Mouse (Mus musculus) spleen, adult 12 weeks (tissue): ENCODE results near the gene Gm17660.

Experiments
- DNase-seq: peaks from one replicate; pipeline ENCODE4 v3.0.0; 2022; ENCODE audit warnings: low spot score

Gene Gm17660

DNA sequence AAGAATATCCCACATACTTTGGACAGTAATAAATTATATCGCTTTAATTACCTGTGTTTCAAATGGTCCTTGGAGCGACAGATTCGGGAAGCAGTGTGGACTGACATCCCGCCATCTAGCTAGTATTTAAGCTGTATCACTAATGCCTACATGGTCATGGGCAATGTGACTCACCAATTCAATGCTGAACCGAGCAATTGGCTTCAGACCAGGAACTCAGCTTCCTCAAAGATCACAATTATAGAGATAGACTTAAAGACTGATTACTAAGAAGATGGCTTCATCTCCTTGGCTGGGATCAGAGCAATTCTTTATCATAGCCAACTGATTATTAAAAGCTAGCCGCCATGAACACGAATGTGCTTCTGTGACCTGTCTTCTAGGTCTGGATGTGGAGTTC, at the start of gene Gm17660:
Gm17660 (minus strand) TSS at position 101 of the 400 bp plus-strand sequence.
- no peak for DNase-seq

DNA sequence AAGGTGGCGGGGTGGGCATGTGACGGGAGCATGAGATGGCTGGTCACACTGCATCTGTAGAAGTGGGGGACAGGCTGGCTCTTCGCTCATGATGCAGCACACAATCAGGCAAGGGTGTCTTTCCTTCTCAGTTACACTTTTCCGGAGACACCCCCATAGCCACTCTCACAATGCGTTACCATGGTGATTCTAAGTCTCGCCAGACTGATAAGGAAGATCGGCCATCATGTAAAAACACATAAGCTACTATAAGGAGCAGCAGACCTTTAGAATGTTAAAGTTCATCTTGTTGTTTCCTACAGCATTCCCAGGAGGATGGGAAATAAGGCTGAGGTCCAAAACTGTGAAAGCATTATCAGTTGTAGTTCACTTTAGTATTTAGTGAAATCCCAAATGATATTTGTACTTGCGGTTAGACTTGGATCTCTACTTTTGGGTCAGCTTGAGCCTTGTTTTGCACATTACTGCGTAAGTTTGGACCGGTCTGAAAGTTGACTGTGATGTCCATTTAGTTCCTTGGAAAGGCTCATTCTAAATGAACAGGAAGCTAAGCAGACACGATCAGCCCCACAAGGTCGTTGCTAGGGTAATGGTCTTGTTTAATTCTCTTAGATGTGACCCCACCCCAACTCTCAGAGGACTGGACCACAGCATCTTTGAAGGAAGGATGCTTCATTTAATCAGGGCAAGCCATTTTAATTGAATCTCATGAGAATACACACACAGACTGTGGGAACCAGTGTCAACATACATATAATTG, 49.3 kb upstream of the Gm17660 start:
- DNase-seq: no peak

DNA sequence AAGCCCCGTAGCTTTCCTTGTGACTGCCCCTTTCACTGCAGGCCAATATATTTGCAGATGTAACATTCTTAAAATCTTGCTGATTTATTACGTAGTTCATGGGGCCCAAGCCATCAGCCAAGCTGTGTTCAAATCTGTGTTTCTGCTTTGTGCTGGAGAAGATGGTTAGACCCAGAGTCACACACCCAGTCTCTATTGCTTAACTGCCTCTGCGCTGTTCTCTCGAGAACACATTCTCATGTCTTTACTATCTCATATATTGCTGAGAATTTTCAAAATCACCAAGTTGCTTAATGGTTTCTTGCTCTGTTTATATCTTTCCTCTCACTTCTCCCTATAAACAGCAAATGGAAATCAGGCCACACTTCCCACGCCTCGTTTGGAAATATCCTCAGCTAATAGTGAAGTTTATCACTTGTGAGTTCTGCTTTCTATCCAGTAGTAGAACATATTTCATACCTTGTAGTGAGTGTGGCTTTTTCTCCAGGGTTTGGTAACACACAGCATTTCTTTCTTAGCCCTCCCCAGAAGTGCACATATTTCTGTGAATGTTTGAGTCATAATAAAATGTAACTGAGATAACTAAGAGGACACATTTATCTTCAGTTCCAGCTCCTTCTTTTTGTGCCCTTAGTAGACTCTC, 46.7 kb upstream of the Gm17660 start:
- DNase-seq: no peak

DNA sequence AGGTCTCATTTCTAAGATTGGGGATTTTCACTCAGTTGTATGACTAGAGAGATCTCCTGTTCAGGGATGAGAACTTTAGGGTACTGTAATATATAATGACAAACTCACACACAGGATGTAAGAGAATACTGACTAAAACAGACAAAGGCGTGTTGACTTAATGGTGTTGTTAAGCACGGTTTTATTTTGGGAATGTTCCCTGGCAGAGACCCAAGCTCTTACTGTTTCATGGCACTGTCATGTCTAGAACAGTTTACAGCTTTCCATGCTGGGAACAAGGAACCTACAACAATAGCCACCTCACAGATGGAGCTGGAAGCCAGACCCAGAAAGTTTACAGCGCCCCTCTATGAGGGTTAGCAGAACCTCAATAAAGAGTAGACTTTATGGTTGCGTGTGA, 38.5 kb upstream of the Gm17660 start:
- no peak for DNase-seq

DNA sequence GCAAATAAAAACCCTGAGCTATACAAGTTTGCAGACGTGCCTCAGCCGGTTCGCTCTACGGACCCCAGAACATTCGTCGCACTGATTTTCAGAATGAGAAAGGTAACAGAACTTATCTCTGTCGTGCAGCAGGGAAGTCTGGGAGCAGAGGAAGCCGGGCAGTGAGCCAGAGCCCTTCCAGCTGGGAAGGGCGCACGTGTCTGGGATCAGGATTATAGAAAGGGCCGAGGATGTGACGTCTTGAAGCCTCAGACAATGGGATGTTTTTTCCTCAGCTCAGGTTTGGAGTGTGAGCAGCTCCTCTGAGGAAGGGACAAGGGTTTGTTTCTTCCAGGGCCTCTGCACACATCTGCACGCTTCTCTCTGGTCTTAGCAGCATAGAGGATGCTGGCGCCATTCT, 37.7 kb upstream of the Gm17660 start:
- DNase-seq: no peak

DNA sequence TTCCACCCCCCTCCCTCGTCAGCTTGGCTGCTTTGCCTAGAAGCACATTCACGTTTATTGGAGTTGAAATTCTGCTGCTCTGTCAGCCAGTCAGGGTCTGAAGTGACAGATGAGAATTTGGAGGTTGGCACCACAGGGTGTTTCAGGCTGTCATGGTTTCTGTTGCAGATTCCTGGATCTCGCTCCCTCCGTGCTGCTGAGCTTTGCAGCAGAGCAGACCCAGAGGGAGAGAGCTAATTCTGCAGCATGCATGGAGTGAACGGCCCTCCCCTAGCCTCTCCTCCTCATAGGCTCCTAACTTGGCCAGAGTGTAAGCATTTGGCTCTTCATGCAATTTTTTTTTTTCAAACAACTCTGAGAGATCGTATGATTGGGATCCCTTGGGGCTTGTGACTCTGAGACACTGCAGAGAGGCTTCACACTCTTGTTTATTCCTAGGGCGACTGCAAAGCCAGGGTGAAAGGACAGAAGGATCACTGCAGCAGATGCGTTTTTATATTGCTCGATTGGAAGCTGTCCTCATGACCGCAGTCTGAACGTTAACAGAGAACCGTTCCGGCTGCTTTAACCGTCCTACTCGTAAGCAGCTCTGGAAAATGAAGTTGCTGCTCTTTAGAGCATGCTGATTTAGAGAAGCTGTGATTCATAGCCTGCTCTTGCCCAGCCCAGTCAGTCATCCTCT, 36.2 kb upstream of the Gm17660 start, which contains the start of gene Sparcl1:
Sparcl1 (minus strand) TSS at position 243 of the 682 bp plus-strand sequence.
- DNase-seq: no peak

DNA sequence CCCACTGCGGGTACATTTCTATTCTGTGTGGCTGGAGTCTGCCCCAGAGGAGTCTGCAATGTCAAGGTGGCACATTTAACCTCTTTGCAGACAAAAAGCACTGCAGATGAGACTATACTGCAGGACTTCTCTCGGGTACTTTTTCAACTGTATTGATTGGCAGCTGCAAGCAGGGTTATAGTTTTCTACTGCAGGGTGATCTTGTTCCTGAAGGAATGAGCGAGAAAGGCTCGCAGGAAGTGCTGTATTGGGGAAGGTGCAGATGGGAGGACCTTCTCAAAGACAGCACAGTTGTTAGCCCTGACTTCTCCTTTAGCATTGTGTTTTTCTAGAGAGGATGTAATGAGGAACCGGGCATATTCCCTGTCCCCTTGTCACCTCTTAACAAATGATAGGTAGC, 35.1 kb upstream of the Gm17660 start:
- DNase-seq: no peak

DNA sequence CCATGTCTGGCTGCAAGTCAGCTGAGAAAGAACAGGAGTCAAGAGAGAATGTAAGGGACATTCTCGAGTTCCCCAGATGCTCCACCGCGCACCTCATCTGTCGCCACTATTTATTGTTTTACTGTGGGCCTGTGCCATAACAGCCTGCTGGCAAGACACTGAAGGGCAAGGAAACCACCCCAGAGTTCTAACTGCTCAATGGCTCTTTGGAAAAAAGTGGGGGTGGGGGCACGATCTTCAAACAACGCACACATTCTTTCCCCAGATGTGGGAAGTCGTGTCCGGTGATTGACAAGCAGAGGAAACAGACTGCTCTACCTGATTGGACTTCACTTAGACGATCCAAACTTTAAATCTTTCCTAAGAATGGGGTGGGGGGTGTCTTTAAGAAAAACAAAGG, 34.6 kb upstream of the Gm17660 start:
- DNase-seq: no peak

DNA sequence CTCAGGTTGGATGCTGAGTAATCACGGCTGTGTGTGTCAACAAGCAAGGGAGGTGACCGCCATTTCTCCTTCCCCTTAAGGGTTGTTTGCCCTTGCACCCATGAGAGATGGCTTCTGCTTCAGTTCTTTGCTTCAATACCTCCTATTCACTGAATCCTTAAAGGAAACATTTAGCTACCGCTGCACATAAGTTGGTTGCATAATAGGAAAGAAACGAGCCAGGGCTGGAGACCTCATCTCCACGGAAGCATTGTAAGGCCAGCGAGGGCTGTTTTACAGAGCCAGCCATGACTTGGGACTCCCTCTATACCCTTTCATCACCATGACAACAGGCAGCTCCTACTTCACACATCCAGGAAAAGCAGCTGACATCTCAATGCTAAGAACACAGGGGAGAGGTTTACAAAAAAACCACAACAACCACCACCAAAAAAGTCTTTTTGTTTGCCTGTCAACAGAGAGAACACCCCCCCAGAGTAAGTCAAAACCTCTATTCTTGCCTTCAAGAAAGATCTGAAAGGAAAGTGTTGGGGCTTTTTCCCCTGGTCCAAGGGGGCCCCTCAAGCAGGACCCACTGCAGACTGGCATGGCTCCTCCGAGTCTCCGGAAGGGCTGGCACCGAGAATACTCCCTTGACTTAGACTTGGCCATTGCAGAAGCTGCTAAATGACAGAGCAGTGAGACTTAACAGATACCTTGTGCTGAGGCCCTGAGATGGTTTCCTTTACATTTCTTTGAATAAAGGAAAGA, 32.9 kb upstream of the Gm17660 start:
- DNase-seq: no peak

DNA sequence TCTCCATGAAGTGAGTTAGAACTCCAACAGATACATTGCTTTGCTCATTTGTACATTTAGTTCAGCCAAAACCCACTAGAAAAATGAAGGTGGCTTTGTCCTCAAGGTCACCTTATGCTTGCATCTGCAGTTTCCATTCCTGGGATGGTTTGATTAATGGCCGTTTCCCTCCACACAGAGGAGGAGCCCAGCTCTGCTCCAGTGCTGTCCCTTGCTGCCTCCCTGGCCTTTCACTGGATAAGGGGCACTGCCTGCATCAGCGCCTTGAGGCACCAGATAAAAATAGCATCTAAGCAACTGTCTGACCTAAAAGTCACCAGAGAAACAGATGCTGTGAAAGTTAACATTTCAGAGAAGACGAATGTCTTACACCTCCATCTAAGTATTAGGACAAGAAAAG, 32.1 kb upstream of the Gm17660 start:
- DNase-seq: no peak

DNA sequence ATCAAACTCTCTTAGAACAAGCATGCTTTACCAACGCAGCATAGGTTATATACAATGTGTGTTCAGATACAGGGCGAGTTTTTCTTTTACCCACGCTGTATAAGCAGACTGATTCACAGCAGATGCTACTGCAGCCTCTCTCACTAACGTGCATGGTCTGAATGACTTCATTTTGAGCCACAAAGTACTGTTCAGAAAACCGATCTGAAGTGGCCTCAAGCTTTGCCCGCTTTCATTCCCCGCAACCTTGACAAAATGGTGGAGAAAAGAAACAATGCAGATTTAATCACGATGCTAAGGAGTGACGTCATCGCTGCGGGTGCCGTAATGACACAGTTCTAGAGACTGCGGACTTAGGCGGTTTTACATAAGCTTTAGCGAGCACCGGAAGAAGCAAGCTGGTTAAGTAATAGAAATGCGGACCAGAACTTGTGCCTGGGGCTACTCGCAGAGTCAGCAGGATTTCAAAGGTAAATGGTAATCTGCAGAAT, 31.5 kb upstream of the Gm17660 start:
- DNase-seq: no peak

DNA sequence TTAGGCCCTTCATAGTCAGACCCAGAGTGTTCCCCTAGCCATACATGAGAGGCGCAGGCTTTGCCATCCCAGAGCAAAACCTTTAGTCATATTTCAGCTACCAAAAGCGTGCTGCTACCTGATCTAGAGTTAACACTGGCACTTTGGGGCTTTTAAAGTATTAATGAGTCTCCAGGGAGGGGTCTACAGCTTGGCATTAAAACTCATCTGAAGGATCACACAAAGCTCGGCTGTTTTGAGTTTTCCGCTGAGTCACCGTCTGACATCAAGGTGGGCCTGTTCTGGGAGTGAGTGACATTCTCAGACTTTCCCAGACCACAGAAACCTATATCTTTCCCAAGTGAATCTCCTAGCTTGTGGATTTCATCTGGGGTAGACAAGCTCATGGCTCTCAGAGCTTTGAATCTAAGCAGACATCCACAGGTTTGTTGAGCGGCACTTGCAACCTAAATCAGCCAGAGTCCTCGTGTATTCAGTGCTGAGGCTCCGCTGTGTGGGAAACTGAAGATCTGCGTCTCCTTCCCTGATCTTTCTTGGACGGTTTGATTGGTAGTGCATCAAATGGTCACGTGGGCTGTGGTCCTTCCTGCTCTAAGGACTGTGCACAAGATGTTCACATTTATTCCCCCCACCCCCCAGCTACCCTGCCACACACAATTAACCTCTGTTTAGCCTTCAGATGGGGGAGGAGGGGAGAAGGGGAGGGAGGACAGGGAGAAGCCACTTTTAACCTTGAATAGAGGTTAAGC, 30.9 kb upstream of the Gm17660 start:
- DNase-seq: no peak

DNA sequence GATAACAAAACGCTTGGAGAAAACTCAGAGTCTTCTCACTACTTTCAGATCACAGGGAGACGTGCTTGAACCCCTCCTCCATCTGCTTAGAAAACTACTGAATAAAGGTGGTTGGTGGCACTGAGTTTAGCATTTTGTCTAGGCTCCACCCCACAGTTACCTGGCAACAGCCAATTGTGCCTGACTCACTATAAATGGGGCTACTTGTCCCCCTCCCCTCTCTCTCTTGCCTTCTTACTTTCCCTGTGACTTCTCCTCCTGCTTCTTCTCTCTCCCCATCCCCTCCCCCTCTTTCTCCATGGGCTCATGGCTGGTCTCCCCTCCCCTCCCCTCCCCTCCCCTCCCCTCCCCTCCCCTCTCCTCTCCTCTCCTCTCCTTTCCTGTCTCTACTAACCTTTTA, 26.7 kb upstream of the Gm17660 start:
- DNase-seq: no peak

DNA sequence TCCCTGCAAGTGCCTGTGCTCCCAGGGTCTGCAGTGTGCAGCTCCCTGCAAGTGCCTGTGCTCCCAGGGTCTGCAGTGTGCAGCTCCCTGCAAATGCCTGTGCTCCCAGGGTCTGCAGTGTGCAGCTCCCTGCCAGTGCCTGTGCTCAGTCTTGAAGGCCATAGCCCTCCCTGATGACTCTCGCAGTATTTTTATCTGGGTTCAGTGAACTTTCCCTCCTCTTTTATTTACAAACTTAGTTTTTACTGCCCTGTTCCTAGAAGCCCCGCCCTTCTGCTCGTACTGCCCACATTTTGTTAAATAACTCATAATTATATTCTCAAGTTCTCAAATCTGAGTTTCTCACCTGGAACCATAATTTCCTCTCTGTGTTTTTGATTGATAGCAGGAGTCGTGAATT, 25.8 kb upstream of the Gm17660 start:
- DNase-seq: no peak

DNA sequence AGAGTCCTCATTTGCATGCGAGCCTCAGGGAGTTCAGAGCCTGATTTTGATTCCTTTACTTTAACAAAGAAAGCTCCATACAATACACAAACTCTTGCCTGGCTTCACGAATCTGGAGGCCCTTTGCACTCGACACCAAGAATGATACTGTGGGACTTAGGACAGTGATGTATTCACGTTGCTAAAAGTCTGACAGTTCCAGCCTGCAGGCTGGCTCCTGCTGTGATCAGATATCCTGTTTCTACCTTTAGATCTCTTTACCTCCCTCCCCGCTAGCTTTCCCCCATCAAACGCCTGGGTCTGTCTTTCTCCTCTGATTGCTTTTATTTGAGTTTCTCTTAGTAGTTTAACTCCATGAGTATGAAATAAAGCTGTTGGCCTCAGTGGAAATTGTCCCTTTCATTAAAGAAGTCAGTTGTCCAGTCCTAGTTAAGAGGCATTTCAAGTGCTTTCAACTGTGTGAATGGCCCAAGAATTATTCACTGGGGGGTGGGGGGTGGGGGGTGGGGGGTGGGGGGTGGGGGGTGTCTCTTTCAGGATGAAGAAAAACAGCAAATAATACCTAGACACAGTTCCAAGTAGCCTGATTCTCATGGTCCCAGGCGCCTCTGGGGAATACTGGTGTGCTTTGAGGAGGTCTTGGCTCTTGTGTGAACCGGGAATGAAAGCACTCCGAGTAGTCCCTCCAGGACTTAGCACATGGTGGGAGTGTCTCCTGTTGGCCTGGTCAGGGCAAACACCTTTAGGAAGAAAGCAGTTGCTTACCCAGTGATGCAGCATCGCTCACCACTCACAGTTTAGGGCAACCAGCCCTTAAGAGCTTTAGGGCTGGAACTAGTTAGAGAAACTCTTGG, 24.5 kb upstream of the Gm17660 start:
- no peak for DNase-seq

DNA sequence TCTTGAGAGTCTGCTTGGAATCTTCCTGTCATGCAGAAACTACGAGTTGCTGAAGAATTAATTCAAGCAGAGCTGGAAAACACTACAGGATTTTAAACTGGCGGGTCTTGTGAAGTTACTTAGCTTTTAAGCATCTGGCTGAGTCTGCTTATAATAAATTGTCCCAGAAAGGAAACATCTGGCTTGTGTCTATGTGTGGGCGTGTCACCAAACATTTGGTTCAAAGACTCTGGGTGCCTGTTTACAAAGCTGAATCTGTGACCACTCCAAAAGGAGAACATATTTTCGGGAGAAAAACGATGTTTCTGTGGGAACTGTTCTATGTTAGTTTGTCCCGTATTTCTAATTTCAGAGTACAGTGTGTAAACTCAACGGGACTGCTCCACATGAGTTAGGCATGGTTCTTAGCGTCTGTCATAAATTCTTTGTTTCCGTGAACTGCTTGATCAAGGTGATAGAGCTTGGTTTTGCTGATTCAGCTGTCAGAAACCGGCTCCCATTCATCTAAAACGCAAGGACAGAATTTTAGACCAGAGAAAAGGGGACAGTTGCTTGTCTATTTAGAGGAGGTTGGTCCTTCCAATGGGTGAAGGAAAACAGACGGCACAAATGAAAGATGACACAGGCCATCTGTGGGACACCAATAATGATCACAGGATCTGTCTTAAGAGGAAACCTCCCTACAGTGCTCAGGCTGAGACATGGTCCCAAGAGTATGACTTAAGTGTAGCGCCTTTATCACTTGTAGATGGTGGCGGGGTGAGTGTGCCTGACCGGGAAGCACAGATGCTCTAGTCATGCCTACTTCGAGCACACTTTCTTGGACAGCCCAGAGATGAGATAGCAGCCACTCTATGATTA, 18.9 kb upstream of the Gm17660 start:
- DNase-seq: no peak

DNA sequence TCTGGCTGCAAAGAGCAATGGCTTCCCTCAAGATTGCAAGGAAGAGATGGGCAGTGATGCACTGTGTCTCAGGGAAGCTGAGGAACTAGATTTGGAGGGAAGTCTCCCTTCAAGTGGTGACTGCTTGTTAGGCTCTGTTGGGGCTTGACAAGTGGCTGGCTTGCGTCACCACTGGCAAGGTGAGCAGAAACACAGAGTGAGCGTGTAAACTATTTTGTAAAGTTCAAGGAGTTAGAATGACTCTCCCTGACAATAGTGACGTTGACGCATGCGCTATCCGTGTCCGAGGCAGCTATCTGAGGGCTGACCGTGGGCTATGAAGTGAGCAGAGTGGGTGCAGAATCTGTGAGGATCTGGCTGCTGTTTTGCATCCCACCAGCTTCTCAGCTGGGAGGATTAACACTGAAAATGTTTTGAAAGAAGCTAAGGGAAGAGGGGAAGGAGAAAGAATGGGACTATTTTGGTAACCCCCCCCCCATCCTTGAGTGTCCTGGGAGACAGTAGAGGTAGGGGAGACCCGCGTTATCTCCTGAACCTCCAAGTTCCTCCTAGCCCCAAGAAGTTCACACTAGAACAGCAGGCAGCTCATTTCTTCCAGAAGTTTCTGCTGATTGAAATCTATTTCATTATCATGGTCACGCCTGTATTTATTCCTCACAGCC, 18.1 kb upstream of the Gm17660 start:
- DNase-seq: no peak

DNA sequence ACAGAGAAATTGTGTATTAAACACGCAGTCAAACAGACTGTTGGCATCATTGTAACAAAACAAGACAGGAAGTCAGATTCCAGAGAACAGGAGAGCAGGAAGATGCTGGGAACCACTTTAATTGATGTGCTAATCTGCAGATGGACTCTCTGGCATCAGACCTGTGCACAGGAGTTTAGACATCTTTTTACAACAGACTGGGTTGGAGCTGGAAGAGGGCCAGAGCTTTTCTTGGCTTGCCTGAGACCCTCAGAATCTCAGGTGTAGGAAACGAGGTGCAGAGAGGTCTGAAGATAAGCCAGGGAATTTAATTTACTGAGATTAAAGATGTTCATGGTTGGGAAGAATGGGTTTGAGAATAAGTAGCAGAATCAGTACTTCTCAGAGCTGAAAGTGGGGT, 12.3 kb upstream of the Gm17660 start:
- no peak for DNase-seq

DNA sequence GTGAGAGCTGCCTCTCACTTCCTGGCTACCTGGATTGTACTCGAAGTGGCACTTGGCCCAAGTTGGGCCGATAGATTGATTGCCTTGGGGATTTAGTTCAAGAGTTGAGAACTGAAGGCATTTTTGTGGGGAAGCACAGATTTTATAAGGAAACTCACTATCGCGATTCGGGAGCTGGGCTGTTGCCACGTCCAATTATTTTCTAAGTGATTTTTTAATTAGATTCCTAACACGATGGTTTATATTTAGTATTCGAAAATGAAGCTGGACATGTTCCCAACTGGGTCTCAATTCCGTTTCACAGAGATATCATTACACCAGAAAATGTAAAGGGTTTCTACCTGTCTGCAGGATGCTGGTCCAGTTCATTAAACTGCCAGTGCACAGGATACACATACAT, 8.0 kb upstream of the Gm17660 start:
- DNase-seq: no peak
